Mouse (Mus musculus) lung, postnatal 0 days (tissue): ENCODE data around the gene Dpp8. TPM values are rescaled to one million over a fixed set of nuclear protein-coding genes. Genes with fewer than 3 reads are reported as not detected.
"Not testable (repeated sequence)": the region's sequence is repeated elsewhere in the genome, so short reads cannot be mapped to it uniquely, and the experiment has no call there.

ENCODE experiments used
- ATAC-seq: fragments of 200-750 bp; cut with Nextera tagmentation; 2 replicates; pipeline ENCODE4 v1.8.0; 2017; ENCODE audit warnings: moderate library complexity
- DNase-seq: peaks from one replicate; pipeline ENCODE4 v3.0.0-alpha.2; 2016; ENCODE audit warnings: low spot score
- H3K27ac ChIP-seq: fragments of 300-500 bp; sonication (generic); 2 replicates; pipeline ENCODE4 v1.5.1; 2014; ENCODE audit warnings: antibody characterized with exemption, mild to moderate bottlenecking, low read length, mixed read lengths
- H3K27me3 ChIP-seq: fragments of 300-500 bp; sonication (generic); replicated peaks from 2 replicates; pipeline ENCODE4 v1.6.1; 2014; ENCODE audit warnings: low read length, mixed read lengths; ENCODE audit not compliant: insufficient read depth
- H3K36me3 ChIP-seq: fragments of 300-500 bp; sonication (generic); 2 replicates; pipeline ENCODE4 v1.6.1; 2014; ENCODE audit warnings: low read length, mixed read lengths; ENCODE audit not compliant: insufficient read depth
- H3K4me1 ChIP-seq: fragments of 300-500 bp; sonication (generic); 2 replicates; pipeline ENCODE4 v1.6.1; 2014; ENCODE audit warnings: antibody characterized with exemption, low read depth, low read length, mixed read lengths; ENCODE audit not compliant: insufficient read depth
- H3K4me2 ChIP-seq: fragments of 300-500 bp; sonication (generic); replicated peaks from 2 replicates; pipeline ENCODE4 v1.6.1; 2014; ENCODE audit warnings: low read depth, mild to moderate bottlenecking, low read length, moderate library complexity, mixed read lengths
- H3K4me3 ChIP-seq: fragments of 300-500 bp; sonication (generic); 2 replicates; pipeline ENCODE4 v1.5.1; 2014; ENCODE audit warnings: low read depth, low read length
- H3K9ac ChIP-seq: fragments of 300-500 bp; sonication (generic); replicated peaks from 2 replicates; pipeline ENCODE4 v1.6.1; 2014; ENCODE audit warnings: low read depth, mild to moderate bottlenecking
- H3K9me3 ChIP-seq: fragments of 300-500 bp; sonication (generic); 2 replicates; pipeline ENCODE4 v1.6.1; 2016; ENCODE audit warnings: low read length, mixed read lengths
- CTCF ChIP-seq: IDR thresholded peaks from 2 replicates; pipeline ENCODE4 v1.5.1; 2016; ENCODE audit warnings: antibody characterized with exemption, mild to moderate bottlenecking
- EP300 ChIP-seq: IDR thresholded peaks from 2 replicates; pipeline ENCODE4 v1.6.1; 2016; ENCODE audit warnings: antibody characterized with exemption, mild to moderate bottlenecking, control low read depth
- WGBS: fragments of 180-500 bp; shearing (Covaris S2); extraction: QIAGEN DNeasy Blood & Tissue Kit; methylation state at CpG from one replicate; pipeline ENCODE4 v1.1.7; 2014; 5-methylcytosine and 5-hydroxymethylcytosine counted together
- polyA plus RNA-seq: library from polyadenylated mRNA; unstranded; fragments of >200 nt; fragmentation: Nextera tagmentation; extraction: Ambion mirVana; gene quantifications from 2 replicates; pipeline ENCODE4 v1.2.1, GENCODE M21; 2015

The Dpp8 gene
- polyA plus RNA-seq, 1 experiment from 2014 or later, result 17.2 TPM

DNA sequence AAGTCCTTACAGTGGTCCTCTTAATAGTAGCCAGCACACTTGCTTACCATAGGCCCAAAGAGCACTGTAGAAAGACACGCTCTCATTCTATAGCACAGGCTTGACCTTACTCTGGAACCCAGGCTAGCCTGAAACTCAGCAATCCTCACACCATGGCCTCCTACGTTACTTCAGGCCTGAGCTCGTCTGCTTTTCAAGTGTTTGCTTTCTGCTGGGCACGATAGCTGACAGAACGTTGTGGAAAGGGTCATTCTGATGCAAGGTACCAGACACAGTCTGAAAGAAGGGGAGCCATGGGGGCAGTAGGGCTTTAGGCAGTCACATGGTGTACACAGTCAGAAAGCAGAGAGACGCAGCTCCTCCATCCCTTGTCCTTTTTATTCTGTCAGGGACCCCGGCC, 32.0 kb downstream of the Dpp8 start:
- DNase-seq, result no peak

GRCm38 (mm10) chr9:65070587-65070986, 38.4 kb downstream of the Dpp8 start:
- Histone ChIP-seq H3K9ac (no peak overlapping the region), H3K27ac (no peak overlapping the region), H3K27me3 (no peaks in the 10 kb centered on the region), H3K4me3 (no peak overlapping the region), H3K9me3 (no peaks in the 10 kb centered on the region), H3K4me1 (no peaks in the 10 kb centered on the region), H3K36me3 (peaks cover 42% of the 10 kb centered on the region), H3K4me2 (no peak overlapping the region)
- TF ChIP-seq EP300 (no peak), CTCF (no peak)
- no peak for DNase-seq
- ATAC-seq, result no peak
- 94% methylated on average over 3 of the region's 3 CpGs for WGBS

More for the DNA sequence above, 32.0 kb downstream of the Dpp8 start:
- H3K4me3 ChIP-seq, result no peak overlapping the region
- H3K36me3 ChIP-seq, result peaks cover 39% of the 10 kb centered on the region
- no peaks in the 10 kb centered on the region for H3K9me3 ChIP-seq
- no peak overlapping the region for H3K9ac ChIP-seq
- TF ChIP-seq CTCF (no peak), EP300 (no peak)
- no peak overlapping the region for H3K4me2 ChIP-seq
- no peaks in the 10 kb centered on the region for H3K27me3 ChIP-seq
- H3K27ac ChIP-seq, result no peak overlapping the region
- H3K4me1 ChIP-seq, result no peaks in the 10 kb centered on the region
- 81% methylated on average over 7 of the region's 7 CpGs for WGBS
- no peak for ATAC-seq

GRCm38 (mm10) chr9:65073555-65073954, 41.3 kb downstream of the Dpp8 start:
- no peak overlapping the region for H3K27ac ChIP-seq
- no peak for ATAC-seq
- H3K4me1 ChIP-seq, result no peaks in the 10 kb centered on the region
- TF ChIP-seq EP300, result no peak
- TF ChIP-seq CTCF, result no peak
- peaks cover 52% of the 10 kb centered on the region for H3K36me3 ChIP-seq
- DNase-seq, result no peak
- H3K9me3 ChIP-seq, result no peaks in the 10 kb centered on the region
- H3K9ac ChIP-seq, result no peak overlapping the region
- WGBS, result 69% methylated on average over 9 of the region's 9 CpGs
- no peaks in the 10 kb centered on the region for H3K27me3 ChIP-seq
- H3K4me2 ChIP-seq, result no peak overlapping the region
- H3K4me3 ChIP-seq, result no peak overlapping the region

GRCm38 (mm10) chr9:65074251-65074650, 42.0 kb downstream of the Dpp8 start:
- no peak overlapping the region for H3K4me2 ChIP-seq
- no peaks in the 10 kb centered on the region for H3K4me1 ChIP-seq
- H3K27ac ChIP-seq, result no peak overlapping the region
- WGBS, result 79% methylated on average over 15 of the region's 15 CpGs
- no peak for DNase-seq
- no peaks in the 10 kb centered on the region for H3K27me3 ChIP-seq
- ATAC-seq, result no peak
- H3K36me3 ChIP-seq, result peaks cover 53% of the 10 kb centered on the region
- H3K9ac ChIP-seq, result no peak overlapping the region
- H3K4me3 ChIP-seq, result no peak overlapping the region
- H3K9me3 ChIP-seq, result no peaks in the 10 kb centered on the region
- TF ChIP-seq EP300 (no peak), CTCF (no peak)

- Histone ChIP-seq H3K36me3 (peaks cover 51% of the 10 kb centered on the region), H3K4me3 (no peak overlapping the region), H3K27ac (no peak overlapping the region), H3K4me2 (no peak overlapping the region), H3K9me3 (no peaks in the 10 kb centered on the region), H3K27me3 (no peaks in the 10 kb centered on the region), H3K9ac (no peak overlapping the region), H3K4me1 (no peaks in the 10 kb centered on the region)
- WGBS, result 82% methylated on average over 6 of the region's 6 CpGs
- ATAC-seq (no peak), DNase-seq (peak; percentile 21)
- TF ChIP-seq CTCF (no peak), EP300 (no peak)
Observed at GRCm38 (mm10) chr9:65074855-65075493, 42.8 kb downstream of the Dpp8 start.

GRCm38 (mm10) chr9:65077536-65077935, 45.3 kb downstream of the Dpp8 start:
- Histone ChIP-seq H3K4me1 (no peaks in the 10 kb centered on the region), H3K4me2 (no peak overlapping the region), H3K27ac (no peak overlapping the region), H3K9me3 (no peaks in the 10 kb centered on the region), H3K9ac (no peak overlapping the region), H3K36me3 (peaks cover 55% of the 10 kb centered on the region), H3K4me3 (no peak overlapping the region), H3K27me3 (no peaks in the 10 kb centered on the region)
- DNase-seq, result no peak
- WGBS, result 88% methylated on average over 5 of the region's 5 CpGs
- no peak for ATAC-seq
- TF ChIP-seq CTCF (no peak), EP300 (no peak)

DNA sequence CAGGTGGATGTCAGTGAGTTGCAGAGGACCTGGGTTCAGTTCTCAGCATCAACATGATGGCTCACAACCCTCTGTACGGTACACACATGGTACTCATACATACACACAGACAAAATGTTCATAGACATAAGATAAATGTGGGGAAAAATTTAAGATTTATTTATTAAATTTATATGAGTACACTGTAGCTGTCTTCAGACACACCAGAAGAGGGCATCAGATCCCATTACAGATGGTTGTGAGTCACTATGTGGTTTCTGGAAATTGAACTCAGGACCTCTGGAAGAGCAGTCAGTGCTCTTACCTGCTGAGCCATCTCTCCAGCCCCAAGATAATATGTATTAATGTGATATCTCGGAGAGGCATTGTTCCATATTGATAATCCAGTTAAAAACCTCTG, 47.9 kb downstream of the Dpp8 start:
- H3K4me2 ChIP-seq, DNase-seq, H3K27ac ChIP-seq, ATAC-seq, H3K27me3 ChIP-seq, H3K4me1 ChIP-seq, H3K4me3 ChIP-seq, H3K9ac ChIP-seq, H3K9me3 ChIP-seq: not testable (repeated sequence)
- 91% methylated on average over 2 of the region's 2 CpGs for WGBS
- H3K36me3 ChIP-seq, result peaks cover 53% of the 10 kb centered on the region
